Mouse (Mus musculus) cortical plate, adult 2 months (tissue): Measurements from ENCODE around the gene 4933430I17Rik.

ENCODE experiments used
- CTCF ChIP-seq: fragments of 200-500 bp; IDR thresholded peaks from 2 replicates; pipeline ENCODE4 v1.5.1; 2011; ENCODE audit warnings: mild to moderate bottlenecking, control low read depth, low read length; ENCODE audit not compliant: insufficient read depth; ENCODE audit errors: extremely low read depth
- POLR2A ChIP-seq: fragments of 200-500 bp; IDR thresholded peaks from 2 replicates; pipeline ENCODE4 v1.6.1; 2011; ENCODE audit warnings: mild to moderate bottlenecking, low read length, control low read depth; ENCODE audit not compliant: insufficient read depth; ENCODE audit errors: extremely low read depth

DNA sequence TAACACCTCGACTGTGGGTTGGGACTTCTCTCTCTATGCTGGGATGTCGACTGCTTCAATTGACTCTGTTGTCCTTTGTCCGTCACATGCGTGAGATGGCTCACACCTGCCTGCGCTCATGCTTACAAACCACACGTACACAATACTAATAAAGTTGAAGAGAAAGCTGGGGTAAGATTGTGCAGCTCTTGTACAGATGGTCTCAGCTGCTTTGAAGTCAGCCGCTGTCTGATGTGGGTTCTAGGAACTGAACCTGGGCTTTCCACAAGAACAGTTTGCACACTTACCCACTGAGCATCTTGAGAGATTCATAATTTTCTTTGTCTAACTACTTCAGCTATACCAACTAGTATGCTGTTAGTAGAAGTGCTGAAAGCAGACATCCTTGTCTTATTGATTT, 26.8 kb downstream of the 4933430I17Rik start:
- TF ChIP-seq CTCF (no peak), POLR2A (no peak)
